Mouse (Mus musculus): ENCODE data around the gene Prr3.
"Not testable (repeated sequence)": the region's sequence is repeated elsewhere in the genome, so short reads cannot be mapped to it uniquely, and the experiment has no call there.

Prr3 gene

GRCm38 (mm10) chr17:35999356-35999755, 19.3 kb upstream of the Prr3 start:
- CTCF ChIA-PET, result interaction anchor here (1.0 kb wide), 1 partner anchor 61 kb away, joined by 4 read pairs; no protein-coding TSS in a partner anchor

GRCm38 (mm10) chr17:35998545-35999305, 18.7 kb upstream of the Prr3 start:
- CTCF ChIA-PET, result interaction anchor here (1.0 to 1.7 kb wide), 2 partner anchors 34 to 62 kb away, joined by 4 to 5 read pairs; partner anchors contain the start of gene H2-T23

DNA sequence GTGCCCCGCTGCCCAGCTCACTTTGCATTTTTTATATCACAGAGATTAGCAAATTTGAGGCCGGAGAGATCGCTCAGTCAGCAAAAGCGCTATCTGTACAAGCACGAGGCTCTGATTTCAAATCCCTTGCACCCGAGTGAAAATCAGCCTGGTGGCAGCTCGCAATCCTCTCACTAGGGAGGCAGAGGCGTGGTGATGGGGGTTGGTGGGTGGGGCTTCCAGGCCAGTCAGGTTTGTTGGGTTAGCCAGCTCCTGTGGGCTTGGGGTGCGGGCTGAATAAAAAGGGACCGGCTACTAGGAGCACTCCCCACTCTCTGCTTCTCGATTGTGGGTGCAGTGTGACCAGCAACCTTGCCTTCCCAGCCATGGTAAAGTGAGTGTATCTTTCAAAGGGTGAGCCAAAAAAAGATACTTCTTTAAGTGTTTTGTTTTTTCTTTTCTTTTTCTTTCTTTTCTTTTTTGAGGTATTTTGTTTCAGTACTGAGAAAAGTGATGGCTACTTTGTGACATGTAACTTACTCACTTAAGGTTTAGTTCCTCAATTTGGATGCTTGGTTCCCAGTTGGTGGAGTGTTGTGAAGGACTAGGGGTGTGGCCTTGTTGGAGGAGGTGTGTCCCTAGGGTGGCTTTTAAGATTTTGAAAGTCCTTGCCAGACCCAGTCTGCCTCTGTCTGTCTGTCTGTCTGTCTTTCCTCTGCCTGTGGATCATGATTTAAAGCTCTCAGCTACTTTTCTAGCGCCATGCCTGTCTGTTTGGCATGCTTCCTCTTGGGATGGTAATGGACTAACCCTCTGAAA, 17.9 kb upstream of the Prr3 start:
- CTCF ChIA-PET, result interaction anchor here (0.8 to 1.7 kb wide), 4 partner anchors 32 to 92 kb away, joined by 3 to 7 read pairs (median 5); partner anchors contain the start of gene H2-T23

- CTCF ChIA-PET, result interaction anchor here (0.6 to 1.4 kb wide), 5 partner anchors 33 to 275 kb away, joined by 3 to 12 read pairs (median 5); partner anchors contain the start of gene Trim39
Observed at GRCm38 (mm10) chr17:35996949-35997348, 16.9 kb upstream of the Prr3 start.

GRCm38 (mm10) chr17:35994879-35995240, 14.8 kb upstream of the Prr3 start:
- CTCF ChIA-PET, result interaction anchor here (0.6 to 2.2 kb wide), 4 partner anchors 8 to 119 kb away, joined by 3 to 7 read pairs (median 4); no protein-coding TSS in a partner anchor

GRCm38 (mm10) chr17:35994175-35994878, 14.3 kb upstream of the Prr3 start:
- CTCF ChIA-PET, result interaction anchor here (0.6 to 2.2 kb wide), 4 partner anchors 9 to 119 kb away, joined by 3 to 7 read pairs (median 4); no protein-coding TSS in a partner anchor

DNA sequence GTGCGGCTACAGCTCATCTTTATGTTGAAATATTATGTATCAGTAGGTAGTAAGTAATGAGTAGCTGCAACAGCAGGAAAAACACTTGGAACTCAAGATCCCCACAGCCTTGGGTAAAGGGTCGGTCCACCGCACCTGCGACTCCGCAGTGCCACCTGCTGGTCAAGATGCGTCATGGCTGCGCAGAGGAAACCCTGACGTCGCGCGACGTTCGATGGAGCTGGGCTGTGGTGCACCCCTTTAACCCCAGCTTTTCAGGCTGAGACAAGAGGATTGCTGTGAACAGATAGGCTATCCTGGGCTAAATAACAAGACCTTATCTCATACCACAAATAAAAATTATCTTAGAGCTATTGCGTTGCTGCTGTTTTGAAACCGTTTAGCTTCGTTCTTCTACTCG, 13.6 kb upstream of the Prr3 start:
- CTCF ChIA-PET, result interaction anchor here (0.6 to 2.2 kb wide), 3 partner anchors 10 to 57 kb away, joined by 3 to 7 read pairs (median 4); no protein-coding TSS in a partner anchor

DNA sequence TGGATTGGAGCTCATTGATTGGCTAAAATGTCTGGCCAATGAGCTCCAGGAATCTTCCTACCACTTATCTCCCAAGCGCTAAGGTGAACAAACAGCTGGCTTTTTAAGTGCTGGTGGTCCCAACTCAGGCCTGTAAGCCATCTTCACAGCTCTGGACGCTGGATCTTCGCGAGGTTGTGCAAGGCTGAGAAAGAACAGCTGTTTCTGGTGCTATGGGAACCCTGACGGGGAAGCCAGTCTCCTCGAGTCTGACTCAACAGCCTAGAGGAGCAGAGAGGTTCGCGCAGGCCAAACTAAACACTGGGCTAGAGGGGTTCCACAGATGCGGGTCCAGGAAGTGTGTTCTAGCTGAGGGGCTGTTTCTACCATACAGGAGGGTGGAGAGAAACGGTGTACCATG, 11.7 kb upstream of the Prr3 start:
- CTCF ChIA-PET, result interaction anchor here (0.7 to 1.1 kb wide), 2 partner anchors 15 to 44 kb away, joined by 3 to 4 read pairs; no protein-coding TSS in a partner anchor

DNA sequence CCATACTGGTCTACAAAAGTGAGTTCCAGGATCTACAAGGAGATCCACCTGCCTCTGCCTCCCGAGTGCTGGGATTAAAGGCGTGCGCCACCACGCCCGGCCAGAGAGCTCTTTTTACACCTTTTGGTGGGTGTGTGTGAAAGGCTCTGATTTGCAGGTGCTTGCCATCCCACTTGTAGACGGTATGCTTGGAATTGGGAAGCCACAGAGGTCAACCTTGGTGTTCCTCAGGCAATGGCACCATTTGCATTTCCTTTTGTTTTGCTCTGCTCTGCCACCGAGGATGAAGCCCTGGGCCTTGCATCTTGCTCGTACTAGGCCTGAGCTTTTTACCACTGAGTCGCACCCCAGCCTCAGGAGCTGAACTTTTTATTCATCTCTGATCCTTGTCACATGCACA, 1.7 kb upstream of the Prr3 start:
- CTCF ChIA-PET, result no interaction called here

GRCm38 (mm10) chr17:35980363-35980754, 323 bp upstream of the Prr3 start:
- CTCF ChIA-PET, result interaction anchor here (0.5 kb wide), 1 partner anchor 44 kb away, joined by 4 read pairs; no protein-coding TSS in a partner anchor

DNA sequence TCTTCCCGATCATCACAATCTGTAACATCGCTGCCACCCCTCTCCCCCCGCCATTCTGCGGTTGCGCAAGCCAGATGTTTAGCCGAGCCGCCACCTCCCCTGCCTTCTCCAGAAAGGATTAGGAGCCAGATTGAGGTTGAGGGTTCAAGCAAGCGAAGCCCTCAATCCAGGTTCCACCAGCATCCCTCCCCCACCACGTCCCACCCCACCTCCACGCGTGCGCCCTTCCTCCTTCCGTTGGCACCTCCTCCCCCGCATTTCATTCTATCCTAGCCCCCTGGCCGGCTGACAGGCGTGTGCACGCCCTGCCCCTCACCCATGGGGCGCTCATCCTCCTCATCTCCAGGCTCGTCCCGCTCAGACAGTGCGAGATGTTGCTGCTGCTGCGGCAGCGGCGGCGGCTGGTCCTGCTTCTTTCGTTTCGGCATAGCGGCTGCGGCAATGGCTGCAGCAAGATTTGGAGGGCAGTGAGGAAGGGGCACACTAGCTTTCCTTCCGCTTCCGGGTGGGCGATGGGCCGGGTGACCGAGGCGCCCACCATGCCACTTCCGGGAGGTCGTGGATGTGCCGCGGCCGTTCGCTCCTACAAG, 1.1 kb downstream of the Prr3 start:
- CTCF ChIA-PET, result interaction anchor here (0.8 kb wide), 1 partner anchor 9 kb away, joined by 3 read pairs; the partner anchor contains the start of gene Abcf1

GRCm38 (mm10) chr17:35972131-35972530, 7.9 kb downstream of the Prr3 start:
- CTCF ChIA-PET, result interaction anchor here (0.8 kb wide), 1 partner anchor 69 kb away, joined by 3 read pairs; no protein-coding TSS in a partner anchor

- CTCF ChIA-PET, result interaction anchor here (0.6 to 1.0 kb wide), 3 partner anchors 10 to 155 kb away, joined by 3 to 22 read pairs (median 7); partner anchors contain the start of gene Gnl1
Observed at GRCm38 (mm10) chr17:35969418-35970389, 10.3 kb downstream of the Prr3 start, which contains the start of gene Abcf1. Abcf1 (minus strand) TSS chr17:35969761.

GRCm38 (mm10) chr17:35967621-35968020, 12.4 kb downstream of the Prr3 start:
- CTCF ChIA-PET, result no interaction called here

DNA sequence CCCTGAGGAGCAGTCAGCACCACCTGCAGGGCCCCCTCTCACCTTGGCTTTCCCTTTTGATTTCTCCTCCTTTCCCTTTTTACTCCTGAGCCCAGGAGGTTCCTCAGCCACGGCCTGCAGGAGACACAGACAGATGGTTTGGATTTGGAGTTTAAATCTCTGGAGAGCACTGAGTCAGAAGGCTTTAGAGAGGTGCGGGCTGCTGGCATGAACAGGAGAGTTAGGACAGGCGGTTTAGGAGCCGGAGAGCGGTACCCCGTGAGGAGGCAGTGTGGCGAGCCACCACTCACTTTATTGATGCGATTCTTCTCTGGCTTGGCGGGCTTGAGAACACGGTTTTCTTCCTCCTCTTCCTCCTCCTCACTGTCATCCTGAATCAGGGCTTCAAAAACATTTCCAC, 16.8 kb downstream of the Prr3 start:
- CTCF ChIA-PET, result no interaction called here

DNA sequence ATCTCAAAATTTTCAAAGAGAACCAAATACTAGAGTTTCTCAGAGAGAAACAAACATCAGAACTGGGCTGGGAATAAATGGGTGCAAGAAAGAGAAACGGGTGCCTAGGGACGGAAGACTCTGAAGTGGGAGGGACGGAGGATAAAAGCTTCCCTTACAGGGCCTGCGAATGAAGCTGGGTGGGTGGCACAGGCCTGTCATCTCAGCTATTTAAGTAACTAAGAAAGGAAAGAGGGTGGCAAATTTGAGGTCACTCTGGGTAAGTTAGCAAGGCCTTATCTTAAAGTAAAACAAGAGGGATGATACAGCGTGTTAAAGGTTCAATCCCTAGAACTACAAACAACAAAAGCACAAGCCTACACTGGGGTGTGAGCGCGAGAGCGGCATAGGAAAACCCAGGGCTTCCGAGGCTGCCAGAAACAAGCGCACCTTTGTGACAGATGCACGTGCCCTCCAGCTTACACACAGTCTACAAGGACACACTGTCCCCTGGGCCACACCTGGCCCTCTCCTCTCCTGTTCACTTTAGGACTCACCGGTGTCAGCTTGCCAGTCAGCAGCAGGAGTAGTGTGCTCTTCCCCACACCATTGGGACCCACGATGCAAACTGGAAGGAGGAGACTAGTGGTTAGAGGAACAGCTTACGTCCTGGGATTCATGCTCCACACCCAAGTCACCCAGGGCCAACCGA, 21.4 kb downstream of the Prr3 start:
- CTCF ChIA-PET, result no interaction called here

DNA sequence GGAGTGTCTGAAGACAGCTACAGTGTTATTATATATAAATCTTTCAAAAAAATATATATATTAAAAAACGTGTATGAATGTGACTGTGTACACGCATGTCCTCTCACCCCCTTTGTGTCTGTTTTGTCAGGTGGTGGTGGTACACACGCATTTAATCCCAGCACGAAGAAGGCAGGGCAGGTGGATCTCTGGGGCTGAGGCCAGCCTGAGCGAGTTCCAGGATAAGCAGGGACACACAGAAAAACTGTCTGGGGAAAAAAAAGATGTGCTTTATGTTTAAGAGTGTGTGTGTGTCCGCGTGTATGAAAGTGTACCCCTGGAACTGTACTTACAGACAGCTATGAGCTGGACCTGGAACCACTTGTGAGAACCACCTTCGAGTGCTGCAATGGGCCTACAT, 25.4 kb downstream of the Prr3 start:
- CTCF ChIA-PET, result no interaction called here

GRCm38 (mm10) chr17:35952559-35952958, 27.5 kb downstream of the Prr3 start:
- CTCF ChIA-PET, result not testable (repeated sequence)

- CTCF ChIA-PET, result not testable (repeated sequence)
Observed at GRCm38 (mm10) chr17:35950946-35951345, 29.1 kb downstream of the Prr3 start.
